Mouse (Mus musculus) heart, embryonic 14.5 days (tissue): ENCODE measurements at regions not wholly inside any gene's neighbourhood (a gene's known extent, or its start where the extent isn't known, plus 50 kb on each side); places are given as distances from the start of the nearest gene placed in this dataset.

Experiments used
- ATAC-seq: fragments of 200-750 bp; cut with Nextera tagmentation; 2 replicates; pipeline ENCODE4 v1.8.0; 2017; ENCODE audit warnings: low read depth, moderate TSS enrichment; ENCODE audit not compliant: insufficient number of reproducible peaks, insufficient read depth, low FRiP score
- H3K27ac ChIP-seq, 2 experiments: fragments of 200-500 bp in 1 of 2; fragments of 300-500 bp in 1 of 2; sonication (generic) in 1 of 2; replicated peaks in 1 of 2; 2 replicates each; pipeline ENCODE4 v1.5.1; 2012 to 2014; ENCODE audit warnings: low read depth in 2 of 2, low read length in 2 of 2, control low read depth in 1 of 2, mild to moderate bottlenecking in 1 of 2, mixed read lengths in 1 of 2; ENCODE audit not compliant: control insufficient read depth in 1 of 2, insufficient read depth in 1 of 2
- H3K27me3 ChIP-seq: fragments of 300-500 bp; sonication (generic); 2 replicates; pipeline ENCODE4 v1.6.1; 2014; ENCODE audit warnings: mild to moderate bottlenecking, low read length, control low read depth; ENCODE audit not compliant: control insufficient read depth, insufficient read depth
- H3K36me3 ChIP-seq: fragments of 300-500 bp; sonication (generic); 2 replicates; pipeline ENCODE4 v1.6.1; 2014; ENCODE audit warnings: mild to moderate bottlenecking, control low read depth, low read length, mixed read lengths; ENCODE audit not compliant: control insufficient read depth, insufficient read depth
- H3K4me1 ChIP-seq, 2 experiments: fragments of 200-500 bp in 1 of 2; fragments of 300-500 bp in 1 of 2; sonication (generic) in 1 of 2; 2 replicates each; pipeline ENCODE4 v1.6.1; 2012 to 2014; ENCODE audit warnings: low read length in 2 of 2, control low read depth in 1 of 2, mixed read lengths in 1 of 2; ENCODE audit not compliant: control insufficient read depth in 2 of 2, insufficient read depth in 2 of 2
- H3K4me2 ChIP-seq: fragments of 300-500 bp; sonication (generic); 2 replicates; pipeline ENCODE4 v1.6.1; 2014; ENCODE audit warnings: mild to moderate bottlenecking, low read length
- H3K4me3 ChIP-seq, 2 experiments: fragments of 200-500 bp in 1 of 2; fragments of 300-500 bp in 1 of 2; sonication (generic) in 1 of 2; 2 replicates each; pipeline ENCODE4 v1.5.1; 2012 to 2014; ENCODE audit warnings: low read length in 2 of 2, mild to moderate bottlenecking in 2 of 2, control low read depth in 1 of 2, low read depth in 1 of 2, moderate library complexity in 1 of 2; ENCODE audit not compliant: control insufficient read depth in 1 of 2, insufficient read depth in 1 of 2
- H3K9ac ChIP-seq: fragments of 300-500 bp; sonication (generic); 2 replicates; pipeline ENCODE4 v1.6.1; 2014; ENCODE audit warnings: mild to moderate bottlenecking, low read length
- H3K9me3 ChIP-seq: fragments of 300-500 bp; sonication (generic); 2 replicates; pipeline ENCODE4 v1.6.1; 2016; ENCODE audit warnings: low read length, control low read depth; ENCODE audit not compliant: control insufficient read depth
- WGBS: fragments of 180-500 bp; shearing (Covaris S2); extraction: QIAGEN DNeasy Blood & Tissue Kit; methylation state at CpG from one replicate; pipeline ENCODE4 v1.1.7; 2014; 5-methylcytosine and 5-hydroxymethylcytosine counted together

- ATAC-seq = no peak
- Histone ChIP-seq H3K9me3 (no peaks in the 10 kb centered on the region), H3K27me3 (no peaks in the 10 kb centered on the region), H3K9ac (no peak overlapping the region), H3K36me3 (no peaks in the 10 kb centered on the region), H3K27ac (no peak overlapping the region), H3K4me1 (no peaks in the 10 kb centered on the region), H3K4me2 (no peak overlapping the region), H3K4me3 (no peak overlapping the region)
- 86% methylated on average over 11 of the region's 11 CpGs for WGBS
Observed at GRCm38 (mm10) chr8:26443735-26444134, 324.4 kb downstream of the Gm45692 start.

GRCm38 (mm10) chr8:26445991-26446390 is 326.7 kb downstream of the Gm45692 start:
- Histone ChIP-seq H3K4me3 (no peak overlapping the region), H3K9ac (no peak overlapping the region), H3K4me2 (no peak overlapping the region), H3K27me3 (no peaks in the 10 kb centered on the region), H3K9me3 (no peaks in the 10 kb centered on the region), H3K27ac (no peak overlapping the region), H3K36me3 (no peaks in the 10 kb centered on the region), H3K4me1 (peaks cover 2 to 5% of the 10 kb centered on the region in 2 experiments; a peak in 2 of 4 replicates)
- WGBS = 81% methylated on average over 4 of the region's 4 CpGs
- no peak for ATAC-seq

- Histone ChIP-seq H3K27ac (no peak overlapping the region), H3K4me3 (no peak overlapping the region), H3K9ac (no peak overlapping the region), H3K4me2 (no peak overlapping the region), H3K9me3 (no peaks in the 10 kb centered on the region), H3K4me1 (peaks cover 3 to 6% of the 10 kb centered on the region in 2 experiments; a peak in 2 of 4 replicates), H3K27me3 (no peaks in the 10 kb centered on the region), H3K36me3 (no peaks in the 10 kb centered on the region)
- WGBS = 79% methylated on average over 8 of the region's 8 CpGs
- no peak for ATAC-seq
Observed at GRCm38 (mm10) chr8:26447886-26448640, 328.7 kb downstream of the Gm45692 start.

- H3K9me3 ChIP-seq = no peaks in the 10 kb centered on the region
- no peak overlapping the region for H3K9ac ChIP-seq
- no peak overlapping the region for H3K27ac ChIP-seq
- no peaks in the 10 kb centered on the region for H3K36me3 ChIP-seq
- peaks cover 3 to 6% of the 10 kb centered on the region in 2 experiments; a peak in 2 of 4 replicates for H3K4me1 ChIP-seq
- no peaks in the 10 kb centered on the region for H3K27me3 ChIP-seq
- no peak overlapping the region for H3K4me2 ChIP-seq
- WGBS = 89% methylated on average over 7 of the region's 7 CpGs
- no peak for ATAC-seq
- H3K4me3 ChIP-seq = no peak overlapping the region
Observed at GRCm38 (mm10) chr8:26449291-26449690, 330.0 kb downstream of the Gm45692 start.

- 52% methylated on average over 10 of the region's 10 CpGs for WGBS
- Histone ChIP-seq H3K4me2 (no peak overlapping the region), H3K4me3 (no peak overlapping the region), H3K27ac (no peak overlapping the region), H3K9me3 (no peaks in the 10 kb centered on the region), H3K9ac (no peak overlapping the region), H3K36me3 (no peaks in the 10 kb centered on the region), H3K27me3 (no peaks in the 10 kb centered on the region), H3K4me1 (peaks cover 3 to 6% of the 10 kb centered on the region in 2 experiments; a peak in 2 of 4 replicates)
- ATAC-seq = no peak
Observed at GRCm38 (mm10) chr8:26450543-26450942, 331.2 kb downstream of the Gm45692 start.

- ATAC-seq = no peak
- Histone ChIP-seq H3K4me1 (peaks cover 3 to 6% of the 10 kb centered on the region in 2 experiments; a peak in 2 of 4 replicates), H3K4me3 (no peak overlapping the region), H3K36me3 (no peaks in the 10 kb centered on the region), H3K27ac (no peak overlapping the region), H3K27me3 (no peaks in the 10 kb centered on the region), H3K4me2 (no peak overlapping the region), H3K9ac (no peak overlapping the region), H3K9me3 (no peaks in the 10 kb centered on the region)
- 73% methylated on average over 5 of the region's 5 CpGs for WGBS
Observed at GRCm38 (mm10) chr8:26452976-26453573, 333.7 kb downstream of the Gm45692 start.

- ATAC-seq = no peak
- WGBS = 67% methylated on average over 2 of the region's 2 CpGs
- no peaks in the 10 kb centered on the region for H3K36me3 ChIP-seq
- no peak overlapping the region for H3K4me2 ChIP-seq
- H3K27me3 ChIP-seq = no peaks in the 10 kb centered on the region
- no peak overlapping the region for H3K4me3 ChIP-seq
- no peaks in the 10 kb centered on the region for H3K9me3 ChIP-seq
- no peaks in the 10 kb centered on the region; a peak in 1 of 4 replicates for H3K4me1 ChIP-seq
- H3K27ac ChIP-seq = no peak overlapping the region
- H3K9ac ChIP-seq = no peak overlapping the region
Observed at GRCm38 (mm10) chr8:26465346-26465745, 346.0 kb downstream of the Gm45692 start.
